Mouse (Mus musculus) forelimb bud, embryonic 11.5 days (tissue): ENCODE data around the gene Armh3.

Experiments
- DNase-seq: peaks from one replicate; pipeline ENCODE4 v3.0.0-alpha.2; 2012; ENCODE audit warnings: low read depth, low spot score

Armh3 gene

GRCm38 (mm10) chr19:45911236-45912025, 86.9 kb downstream of the Armh3 start:
- no peak for DNase-seq

DNA sequence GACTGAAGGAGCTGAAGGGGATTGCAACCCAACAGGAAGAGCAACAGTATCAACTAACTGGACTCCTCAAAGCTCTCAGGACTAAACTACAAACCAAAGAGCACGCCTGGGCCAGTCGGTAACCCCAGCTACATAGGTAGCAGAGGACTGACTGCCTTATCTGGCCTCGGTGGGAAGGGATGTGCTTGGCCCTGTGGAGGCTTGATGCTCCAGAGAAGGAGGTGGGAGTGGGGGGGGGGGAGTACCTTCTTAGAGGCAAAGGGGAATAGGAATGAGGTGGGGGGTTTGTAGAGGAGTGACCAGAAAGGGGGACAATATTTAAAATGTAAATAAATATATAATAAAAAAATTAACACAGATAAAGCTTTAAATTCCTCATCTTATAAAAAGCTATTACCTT, 90.0 kb downstream of the Armh3 start:
- no peak for DNase-seq

DNA sequence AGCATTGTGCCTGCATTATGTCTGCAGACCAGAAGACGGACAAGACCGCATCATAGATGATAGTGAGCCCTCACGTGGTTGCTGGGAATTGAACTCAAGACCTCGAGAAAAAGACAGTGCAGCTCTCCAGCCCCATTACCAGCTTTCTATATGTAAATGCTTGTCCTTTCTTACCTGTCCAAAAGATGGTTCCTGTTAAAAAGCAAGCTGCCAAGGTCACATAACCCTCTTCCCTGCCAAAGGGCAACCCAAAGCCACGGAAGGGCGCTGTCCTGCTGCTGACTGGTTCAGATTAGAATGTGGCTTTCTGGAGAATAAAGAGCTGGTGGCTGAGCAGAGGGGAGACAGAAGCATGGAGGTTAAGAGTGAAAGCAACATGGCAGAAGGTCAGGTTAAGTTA, 90.9 kb downstream of the Armh3 start:
- no peak for DNase-seq

- no peak for DNase-seq
Observed at GRCm38 (mm10) chr19:45903861-45904260, 94.4 kb downstream of the Armh3 start.

DNA sequence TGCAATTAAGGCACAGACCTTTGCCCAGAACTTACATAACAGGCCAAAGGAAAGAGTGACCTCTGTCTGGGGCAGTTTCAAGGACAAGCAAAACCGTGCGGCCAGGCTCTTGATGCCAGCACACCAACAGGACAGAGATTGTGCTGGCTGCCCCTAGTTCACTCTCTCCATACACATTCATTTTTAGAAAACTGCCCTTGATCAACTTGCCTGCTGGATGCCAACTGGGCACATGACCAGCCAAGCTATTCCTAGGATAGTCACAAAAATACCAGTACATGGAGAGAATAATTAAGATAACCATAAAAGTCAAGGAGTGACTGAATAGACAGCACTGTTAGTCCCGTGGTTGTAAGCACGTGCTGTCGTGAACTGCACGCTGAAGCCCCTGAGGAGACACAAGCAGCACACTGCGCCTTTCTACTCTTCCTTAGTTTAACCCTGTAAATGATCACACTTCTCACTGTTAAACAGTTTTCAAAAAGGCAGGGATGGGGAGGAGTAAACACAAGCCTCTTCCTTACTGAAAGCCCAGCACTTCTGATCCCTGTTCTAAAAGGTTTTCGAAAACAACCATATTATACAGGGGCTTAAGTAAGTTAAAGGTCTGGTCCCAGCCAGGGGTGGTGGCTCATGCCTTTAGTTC, 95.8 kb downstream of the Armh3 start:
- DNase-seq = no peak

GRCm38 (mm10) chr19:45900836-45901235, 97.5 kb downstream of the Armh3 start:
- no peak for DNase-seq

DNA sequence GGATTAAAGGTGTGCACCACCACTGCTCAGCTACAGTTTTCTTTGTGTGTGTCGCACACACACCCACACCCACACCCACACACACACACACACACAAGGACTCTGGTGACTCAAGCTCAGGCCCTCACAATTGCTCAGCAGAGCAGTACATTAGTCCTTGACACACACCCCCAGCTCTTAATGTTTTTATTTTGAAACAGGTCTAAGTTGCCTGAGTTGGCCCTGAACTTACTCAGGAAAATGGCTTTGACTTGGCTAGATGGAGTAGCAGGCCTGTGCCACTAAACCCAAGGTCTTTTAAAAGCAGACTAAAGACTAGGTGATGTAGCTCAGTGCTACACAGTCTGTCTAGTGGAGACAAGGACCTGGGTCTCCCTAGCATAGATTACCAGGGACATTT, 102.6 kb downstream of the Armh3 start:
- no peak for DNase-seq

- no peak for DNase-seq
Observed at GRCm38 (mm10) chr19:45882056-45882455, 116.2 kb downstream of the Armh3 start.

- no peak for DNase-seq
Observed at GRCm38 (mm10) chr19:45873320-45873719, 125.0 kb downstream of the Armh3 start.

DNA sequence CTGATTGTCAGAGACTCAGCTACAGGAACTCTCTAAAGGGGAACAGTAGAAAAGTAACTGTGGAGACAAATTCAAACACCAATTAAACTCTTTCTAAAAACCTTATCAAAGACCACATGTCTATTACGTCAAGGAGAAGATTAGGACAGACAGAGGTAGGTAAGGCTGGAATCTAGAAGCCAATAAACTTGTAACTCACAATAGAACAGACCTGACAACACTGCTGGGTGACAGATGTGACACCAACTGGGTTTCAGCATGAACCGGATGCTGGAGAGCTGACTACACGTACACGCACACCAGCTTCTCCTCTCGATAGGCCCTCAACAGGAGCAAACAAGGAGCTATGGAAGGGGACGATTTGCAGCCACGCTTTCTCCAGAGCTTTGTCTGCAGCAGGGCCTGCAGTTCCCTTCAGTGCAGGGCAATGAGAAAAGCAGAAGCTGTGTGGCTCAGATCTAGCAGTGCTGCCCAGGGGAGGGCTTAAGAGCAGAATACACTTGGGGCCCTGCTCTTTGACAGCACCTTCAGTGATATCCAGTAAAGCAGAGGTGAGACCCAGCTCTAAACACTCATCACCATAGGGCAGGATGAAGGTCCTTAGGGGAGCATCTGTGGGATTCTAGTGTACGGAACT, 142.9 kb downstream of the Armh3 start:
- no peak for DNase-seq

- no peak for DNase-seq
Observed at GRCm38 (mm10) chr19:45854521-45854920, 143.8 kb downstream of the Armh3 start.

GRCm38 (mm10) chr19:45847733-45848093, 150.6 kb downstream of the Armh3 start:
- DNase-seq = no peak

DNA sequence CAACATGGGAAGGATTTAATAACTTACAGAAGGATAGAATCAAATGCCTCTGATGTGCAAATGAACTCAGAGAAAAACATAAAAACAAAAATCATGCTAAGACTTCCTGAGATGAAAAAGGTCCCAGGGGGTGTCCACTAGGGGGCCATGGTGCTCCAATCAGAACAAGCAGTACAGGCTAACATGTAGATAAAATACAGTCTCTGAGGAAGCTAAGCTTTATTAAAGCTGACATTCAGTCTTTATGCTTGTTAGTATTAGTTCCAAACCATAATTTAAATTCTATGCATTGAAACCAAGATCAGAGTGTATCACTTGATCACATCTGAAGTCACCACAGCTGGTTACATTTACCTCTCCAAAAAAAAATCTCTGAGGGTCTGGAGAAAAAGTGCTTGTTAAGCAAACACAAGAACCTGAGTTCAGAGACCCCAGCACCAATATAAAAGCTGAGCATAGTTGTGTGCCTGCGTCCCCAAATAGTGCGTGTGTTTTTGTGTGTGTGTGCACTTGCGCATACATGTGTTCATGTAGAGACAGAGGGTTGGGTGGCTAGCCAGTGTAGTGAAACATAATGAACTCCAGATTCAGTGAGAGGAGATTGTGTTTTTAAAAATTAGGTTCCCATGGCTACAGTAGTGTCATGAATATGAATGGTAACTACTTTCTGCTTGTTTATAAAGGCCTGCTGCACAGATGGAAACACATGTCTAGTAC, 151.1 kb downstream of the Armh3 start:
- peak; percentile 18 for DNase-seq

DNA sequence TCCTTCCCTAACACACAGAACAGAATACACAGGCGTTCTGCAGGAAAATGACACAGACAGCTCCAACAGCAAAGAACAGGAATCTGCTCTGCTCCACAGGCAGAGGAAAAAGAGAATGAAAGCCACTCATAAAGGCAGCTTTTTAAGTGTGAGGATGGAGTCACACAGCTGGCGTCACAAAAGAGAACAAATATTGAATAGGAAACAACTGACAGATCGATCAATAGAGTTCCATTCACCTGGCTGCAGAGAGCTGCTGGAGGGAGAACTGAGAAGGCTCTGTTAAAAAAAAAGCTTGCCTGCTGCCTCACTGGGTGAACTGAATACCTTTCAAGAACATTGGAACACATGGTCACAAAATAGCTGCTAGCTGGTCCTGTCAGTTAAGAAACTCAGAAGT, 154.1 kb downstream of the Armh3 start:
- DNase-seq = no peak

DNA sequence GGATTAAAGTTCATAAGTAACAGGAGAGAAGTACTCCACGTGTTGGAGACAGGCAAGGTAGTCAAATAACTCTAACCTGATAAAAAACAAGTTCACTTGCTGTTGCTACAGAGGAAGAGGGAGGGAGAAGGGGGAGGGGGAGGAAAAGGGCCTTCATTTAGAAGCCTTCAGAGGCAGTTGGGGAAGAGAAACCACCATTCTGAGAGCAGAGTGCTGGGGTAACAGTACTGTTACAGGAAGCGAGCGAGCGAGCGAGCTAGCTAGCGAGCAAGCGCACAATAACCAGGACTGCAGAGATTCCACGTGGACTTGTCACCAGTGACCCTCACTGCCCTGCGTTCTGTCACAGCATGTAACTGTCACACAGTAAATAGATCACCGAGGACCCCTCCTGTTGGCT, 154.9 kb downstream of the Armh3 start:
- DNase-seq = no peak

GRCm38 (mm10) chr19:45837050-45837994, 161.0 kb downstream of the Armh3 start:
- no peak for DNase-seq

- no peak for DNase-seq
Observed at GRCm38 (mm10) chr19:45835490-45835889, 162.8 kb downstream of the Armh3 start.

- no peak for DNase-seq
Observed at GRCm38 (mm10) chr19:45833665-45834064, 164.6 kb downstream of the Armh3 start.

DNA sequence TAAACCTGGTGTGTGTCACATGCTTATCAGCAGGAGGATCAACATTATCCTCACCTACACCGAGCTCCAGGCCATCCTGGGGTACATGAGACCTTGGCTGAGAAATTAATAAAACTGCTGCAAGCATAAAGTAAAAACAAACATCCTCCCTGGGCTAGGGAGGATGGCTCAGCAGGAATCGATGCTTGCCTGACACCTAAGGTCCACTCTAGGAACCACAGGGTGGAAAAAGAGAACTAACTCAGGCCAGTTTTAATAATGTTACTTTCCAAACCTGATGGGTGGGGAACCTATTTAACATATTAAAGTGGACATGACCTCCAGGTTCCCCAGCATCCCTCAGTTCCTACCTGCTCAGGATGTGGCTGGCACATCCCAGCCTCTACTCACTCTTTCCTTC, 167.6 kb downstream of the Armh3 start:
- no peak for DNase-seq

- no peak for DNase-seq
Observed at GRCm38 (mm10) chr19:45827736-45828135, 170.6 kb downstream of the Armh3 start.

- DNase-seq = no peak
Observed at GRCm38 (mm10) chr19:45827125-45827524, 171.2 kb downstream of the Armh3 start.
